Mouse (Mus musculus): Measurements from ENCODE around the gene Crybg1. TPM values are rescaled to one million over a fixed set of nuclear protein-coding genes. Genes with fewer than 3 reads are reported as not detected.
A peak's percentile ranks its signal among the peaks of the same experiment; 100 is the strongest.

Crybg1 gene
- polyA plus RNA-seq, 1 experiment: 4.2 TPM

GRCm38 (mm10) chr10:43900883-43901570 is 247.6 kb downstream of the Crybg1 start:
- peak overlapping the region; percentile 78 for H3K9ac ChIP-seq (ENCODE audit: low read depth, poor library complexity, severe bottlenecking)
- TF ChIP-seq POLR2A (IDR thresholded peaks at IDR 0.05; ENCODE audit: insufficient read depth, low read length) (no peak), EP300 (IDR thresholded peaks at IDR 0.05; ENCODE audit: insufficient read depth, low read depth, low read length) (no peak), CTCF (IDR thresholded peaks at IDR 0.05; ENCODE audit: low read depth, low read length) (no peak)
- H3K36me3 ChIP-seq (ENCODE audit: control insufficient read depth, insufficient read depth, low read length, poor library complexity, severe bottlenecking): no peaks in the 10 kb centered on the region
- no peaks in the 10 kb centered on the region for H3K27me3 ChIP-seq (ENCODE audit: control insufficient read depth, insufficient read depth, low read length, poor library complexity, severe bottlenecking)
- no peak overlapping the region for H3K27ac ChIP-seq (ENCODE audit: insufficient read depth, low read length)
- no peaks in the 10 kb centered on the region for H3K9me3 ChIP-seq (replicated peaks; ENCODE audit: control insufficient read depth, insufficient read depth, low read length, poor library complexity, severe bottlenecking)
- no peaks in the 10 kb centered on the region for H3K4me1 ChIP-seq (ENCODE audit: control insufficient read depth, insufficient read depth, low read length)
- H3K4me3 ChIP-seq (ENCODE audit: low read depth, low read length): peak overlapping the region; percentile 82

Other genes starting within 250 kb of the Crybg1 start
- gene Qrsl1, start 247.1 kb downstream of the Crybg1 start, polyA plus RNA-seq (2011; ENCODE audit: insufficient read depth, insufficient read length, low read depth, missing spikeins): 22.9 and 26.4 TPM in 2 replicates
- gene Rtn4ip1, start 247.0 kb downstream of the Crybg1 start, polyA plus RNA-seq (2011; ENCODE audit: insufficient read depth, insufficient read length, low read depth, missing spikeins): 25.8 and 27.4 TPM in 2 replicates
- 27.9 and 28.7 TPM in 2 replicates for gene Atg5, start 119.5 kb upstream of the Crybg1 start, polyA plus RNA-seq (2011; ENCODE audit: insufficient read depth, insufficient read length, low read depth, missing spikeins)

Measured in ES-Bruce4 (cell line).